Mouse (Mus musculus) ES-E14 (cell line): ENCODE results near the gene Tgfb1. TPM values are rescaled to one million over a fixed set of nuclear protein-coding genes. Genes with fewer than 3 reads are reported as not detected.

Source experiments
- DNase-seq: peaks from one replicate; pipeline ENCODE4 v3.0.0-alpha.2; 2013; ENCODE audit warnings: low read depth, low spot score
- H3K27ac ChIP-seq: 2 replicates; pipeline ENCODE4 v1.5.1; 2012; ENCODE audit warnings: low read depth, mild to moderate bottlenecking, low read length, moderate library complexity, mixed read lengths; ENCODE audit not compliant: poor library complexity, insufficient read depth, severe bottlenecking
- H3K36me3 ChIP-seq: 2 replicates; pipeline ENCODE4 v1.6.1; 2012; ENCODE audit warnings: mild to moderate bottlenecking, low read length, moderate library complexity, mixed read lengths; ENCODE audit not compliant: control insufficient read depth, poor library complexity, insufficient read depth, severe bottlenecking
- H3K4me1 ChIP-seq, 2 experiments: fragments of 150-350 bp in 1 of 2; sonication (generic) in 1 of 2; 2 replicates each; pipeline ENCODE4 v1.6.1; 2012; ENCODE audit warnings: low read length in 2 of 2, mild to moderate bottlenecking in 1 of 2, mixed read lengths in 1 of 2; ENCODE audit not compliant: control insufficient read depth in 2 of 2, insufficient read depth in 2 of 2, poor library complexity in 1 of 2
- H3K4me3 ChIP-seq, 2 experiments: fragments of 150-350 bp in 1 of 2; sonication (generic) in 1 of 2; 2 replicates each; pipeline ENCODE4 v1.5.1; 2012; ENCODE audit warnings: low read length in 2 of 2, low read depth in 1 of 2, mild to moderate bottlenecking in 1 of 2, mixed read lengths in 1 of 2; ENCODE audit not compliant: insufficient read depth in 1 of 2, poor library complexity in 1 of 2, severe bottlenecking in 1 of 2
- H3K9ac ChIP-seq: 2 replicates; pipeline ENCODE4 v1.6.1; 2012; ENCODE audit warnings: low read depth, mild to moderate bottlenecking, low read length, mixed read lengths; ENCODE audit not compliant: poor library complexity, insufficient read depth, severe bottlenecking
- H3K9me3 ChIP-seq: fragments of 150-350 bp; sonication (generic); 2 replicates; pipeline ENCODE4 v1.6.1; 2012; ENCODE audit warnings: low read depth, mild to moderate bottlenecking, low read length; ENCODE audit not compliant: control insufficient read depth, insufficient read depth
- CHD2 ChIP-seq: IDR thresholded peaks from 2 replicates; pipeline ENCODE4 v1.6.1; 2014; ENCODE audit warnings: mild to moderate bottlenecking, low read depth, low read length, inconsistent platforms
- HCFC1 ChIP-seq: IDR thresholded peaks from 2 replicates; pipeline ENCODE4 v1.6.1; 2012; ENCODE audit warnings: low read length, inconsistent platforms, borderline replicate concordance; ENCODE audit not compliant: insufficient read depth
- MAFK ChIP-seq: IDR thresholded peaks from 2 replicates; pipeline ENCODE4 v1.6.1; 2014; ENCODE audit warnings: mild to moderate bottlenecking, low read depth, low read length, inconsistent platforms; ENCODE audit not compliant: insufficient read depth
- ZC3H11A ChIP-seq: IDR thresholded peaks from 2 replicates; pipeline ENCODE4 v1.6.1; 2012; ENCODE audit warnings: low read depth, mild to moderate bottlenecking, inconsistent platforms, low read length, borderline replicate concordance
- ZNF384 ChIP-seq: IDR thresholded peaks from 2 replicates; pipeline ENCODE4 v1.6.1; 2012; ENCODE audit warnings: low read depth, low read length, inconsistent platforms
- in situ Hi-C, 2 experiments: fragments of 600-800 bp; cut with MboI; formaldehyde crosslinking; loops; one replicate each; pipeline ENCODE4 v1.15.1; 2025; ENCODE audit warnings: low sequenced_read_pairs in 2 of 2, inconsistent platforms in 1 of 2; ENCODE audit not compliant: unreplicated experiment in 2 of 2
- total RNA-seq: library from RNA; depleted of rRNA; stranded (reverse); fragments of 300-350 nt; gene quantifications from 2 replicates; pipeline ENCODE4 v1.2.3, GENCODE M21; 2012

The Tgfb1 gene
- total RNA-seq, 1 experiment = 7.1 TPM

DNA sequence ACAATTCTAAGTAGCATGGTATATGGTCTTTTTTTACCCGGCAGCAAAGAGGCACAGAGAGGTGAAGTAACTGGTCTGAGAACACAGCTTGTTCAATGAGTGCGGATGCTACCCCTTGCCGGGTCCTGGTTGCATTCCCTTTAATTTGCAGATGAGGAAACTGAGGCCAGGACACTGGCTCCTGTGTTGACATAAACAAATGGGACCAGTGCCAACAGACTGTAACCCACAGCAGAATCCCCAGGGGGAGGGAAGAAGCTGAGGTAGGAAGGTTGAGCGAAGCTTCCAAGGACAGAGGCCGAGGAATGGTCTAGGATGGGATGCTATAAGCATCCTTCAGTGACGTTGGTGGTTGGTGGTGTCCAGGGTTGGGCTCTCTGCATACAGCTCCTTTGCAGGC is 11.4 kb upstream of the Tgfb1 start:
- Histone ChIP-seq H3K9me3 (no peaks in the 10 kb centered on the region), H3K4me1 (peaks cover 0 to 9% of the 10 kb centered on the region in 2 experiments; a peak in 3 of 4 replicates), H3K36me3 (peaks cover 2% of the 10 kb centered on the region; the same call in 1 of the 2 replicates), H3K9ac (no peak overlapping the region), H3K27ac (no peak overlapping the region), H3K4me3 (0 out of 4 replicates have a peak overlapping the region, but pooled peaks of 1 of the 2 experiments have one; percentile 71)
- in situ Hi-C loops = no loop called here
- TF ChIP-seq ZC3H11A (no peak), CHD2 (no peak), ZNF384 (no peak), HCFC1 (no peak), MAFK (no peak)
- no peak for DNase-seq

DNA sequence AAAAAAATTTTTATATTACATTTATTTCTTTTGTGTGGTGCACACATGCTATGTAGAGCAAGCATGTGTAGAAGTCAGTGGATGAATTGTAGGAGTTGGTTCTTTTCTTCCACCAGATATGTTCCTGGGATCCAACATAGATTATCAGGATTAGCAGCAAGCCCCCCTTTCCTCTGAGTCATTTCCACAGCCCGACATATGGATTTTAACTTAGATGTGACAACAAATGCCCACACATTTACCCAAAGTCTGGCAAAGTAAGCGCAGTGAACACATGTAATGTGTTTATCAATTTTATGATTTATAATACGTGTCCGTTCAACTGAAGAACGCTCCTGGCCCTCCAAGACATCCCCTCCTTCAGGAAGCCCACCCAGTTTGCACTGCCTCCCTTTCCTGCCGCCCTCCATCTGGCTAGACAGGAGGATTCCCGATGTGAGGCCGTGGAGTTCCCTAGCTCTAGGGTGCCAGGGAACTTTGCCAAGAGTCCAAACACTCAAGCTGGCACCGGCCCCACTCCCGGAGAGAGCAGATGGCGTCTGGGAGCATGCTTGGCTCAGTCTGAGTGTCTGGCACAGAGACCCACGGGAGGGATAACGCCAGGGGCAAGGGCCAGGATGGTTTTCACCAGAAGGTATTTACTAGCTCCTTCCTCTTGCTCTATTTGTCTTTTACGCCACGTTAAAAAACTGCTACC is 10.6 kb upstream of the Tgfb1 start:
- TF ChIP-seq MAFK (no peak), ZC3H11A (no peak), ZNF384 (no peak), HCFC1 (no peak), CHD2 (no peak)
- no peak overlapping the region for H3K4me3 ChIP-seq
- H3K9me3 ChIP-seq = no peaks in the 10 kb centered on the region
- in situ Hi-C loops = no loop called here
- H3K9ac ChIP-seq = no peak overlapping the region
- no peak for DNase-seq
- peaks cover 0 to 6% of the 10 kb centered on the region in 2 experiments; a peak in 1 of 4 replicates for H3K4me1 ChIP-seq
- no peak overlapping the region for H3K27ac ChIP-seq
- H3K36me3 ChIP-seq = no peaks in the 10 kb centered on the region

DNA sequence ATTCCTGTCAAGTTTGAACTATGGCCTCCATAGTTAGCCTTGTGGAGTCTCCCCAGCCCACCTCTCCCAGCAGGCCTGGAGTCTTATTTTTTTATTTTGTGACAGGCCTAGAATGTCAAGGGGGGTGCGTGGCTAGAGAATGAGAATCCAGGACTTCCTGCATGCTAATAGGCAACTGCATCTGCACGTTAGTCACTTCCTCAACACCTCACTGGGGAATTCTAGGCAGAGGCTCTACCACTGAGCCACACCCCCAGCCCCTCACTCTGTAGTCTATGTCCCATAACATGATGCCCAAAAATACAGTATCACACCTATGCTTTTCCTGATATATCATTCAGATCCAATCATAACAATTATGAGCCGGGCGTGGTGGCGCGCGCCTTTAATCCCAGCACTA is 9.8 kb upstream of the Tgfb1 start:
- Histone ChIP-seq H3K27ac (no peak overlapping the region), H3K4me3 (no peak overlapping the region), H3K9ac (no peak overlapping the region), H3K4me1 (peaks cover 0 to 6% of the 10 kb centered on the region in 2 experiments; a peak in 1 of 4 replicates), H3K36me3 (no peaks in the 10 kb centered on the region), H3K9me3 (no peaks in the 10 kb centered on the region)
- no peak for DNase-seq
- in situ Hi-C loops = no loop called here
- TF ChIP-seq ZC3H11A (no peak), MAFK (no peak), HCFC1 (no peak), ZNF384 (no peak), CHD2 (no peak)

DNA sequence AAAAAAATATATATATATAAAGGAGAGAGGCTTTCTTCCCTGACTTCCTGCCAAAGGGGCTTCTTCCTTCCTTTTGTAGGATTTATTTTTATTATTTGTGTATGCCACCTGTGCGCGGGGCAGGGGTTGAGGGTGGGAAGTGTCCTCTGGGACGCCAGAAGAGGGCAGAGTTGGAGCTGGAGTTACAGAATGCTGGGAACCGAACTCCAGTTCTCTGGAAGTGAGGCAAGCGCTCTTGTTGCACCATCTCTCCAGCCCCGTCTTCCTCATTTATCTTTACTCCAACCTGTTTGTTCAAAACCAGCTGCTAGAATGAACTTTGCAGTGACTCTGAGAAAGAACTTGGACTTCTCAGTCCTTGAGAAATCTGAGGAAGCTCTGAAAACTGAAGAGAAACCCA is 6.8 kb upstream of the Tgfb1 start:
- TF ChIP-seq HCFC1 = no peak
- TF ChIP-seq CHD2 = no peak
- no peak for TF ChIP-seq ZC3H11A
- no peak for TF ChIP-seq ZNF384
- TF ChIP-seq MAFK = no peak
- H3K36me3 ChIP-seq = no peaks in the 10 kb centered on the region
- H3K4me1 ChIP-seq = peaks cover 0 to 12% of the 10 kb centered on the region in 2 experiments; a peak in 1 of 4 replicates
- H3K27ac ChIP-seq = no peak overlapping the region
- no peaks in the 10 kb centered on the region for H3K9me3 ChIP-seq
- DNase-seq = no peak
- H3K9ac ChIP-seq = no peak overlapping the region; the same call in 1 of the 2 replicates
- in situ Hi-C loops = no loop called here
- H3K4me3 ChIP-seq = peak overlapping the region; percentile 85 to 89; a peak in 2 of 4 replicates
